Mouse (Mus musculus): Measurements from ENCODE around the gene Olfr15.

- no peak for TF ChIP-seq POLR2A (IDR thresholded peaks at IDR 0.05; ENCODE audit: borderline replicate concordance, low read depth, low read length)
- TF ChIP-seq CTCF (IDR thresholded peaks at IDR 0.05; ENCODE audit: low read depth, low read length) = no peak
These were observed 23.9 kb downstream of the Olfr15 start for GRCm38 (mm10) chr16:3854437-3855182.

Measured in bone marrow macrophage, adult 2 months (primary cell).